Mouse (Mus musculus) testis, adult 2 months (tissue): ENCODE data around the gene Pth1r. TPM values are rescaled to one million over a fixed set of nuclear protein-coding genes. Genes with fewer than 3 reads are reported as not detected.

Source experiments
- H3K27ac ChIP-seq: fragments of 200-500 bp; 2 replicates; pipeline ENCODE4 v1.5.1; 2012; ENCODE audit warnings: low read depth, low read length; ENCODE audit not compliant: control insufficient read depth, insufficient read depth
- H3K27me3 ChIP-seq: fragments of 200-500 bp; 2 replicates; pipeline ENCODE4 v1.6.1; 2012; ENCODE audit warnings: mild to moderate bottlenecking, low read length, moderate library complexity; ENCODE audit not compliant: control insufficient read depth, insufficient read depth
- H3K36me3 ChIP-seq: fragments of 200-500 bp; 2 replicates; pipeline ENCODE4 v1.6.1; 2012; ENCODE audit warnings: mild to moderate bottlenecking, low read length; ENCODE audit not compliant: control insufficient read depth, insufficient read depth
- H3K4me1 ChIP-seq: fragments of 200-500 bp; 2 replicates; pipeline ENCODE4 v1.6.1; 2012; ENCODE audit warnings: low read length; ENCODE audit not compliant: control insufficient read depth, insufficient read depth
- H3K4me3 ChIP-seq: fragments of 200-500 bp; 2 replicates; pipeline ENCODE4 v1.5.1; 2012; ENCODE audit warnings: low read depth, mild to moderate bottlenecking, low read length, moderate library complexity, mixed read lengths; ENCODE audit not compliant: control insufficient read depth
- CTCF ChIP-seq: fragments of 200-500 bp; IDR thresholded peaks from 2 replicates; pipeline ENCODE4 v1.5.1; 2012; ENCODE audit warnings: low read depth, mild to moderate bottlenecking, inconsistent platforms, low read length, moderate library complexity; ENCODE audit not compliant: control insufficient read depth, insufficient read depth, insufficient replicate concordance
- POLR2A ChIP-seq: fragments of 200-500 bp; IDR thresholded peaks from 2 replicates; pipeline ENCODE4 v1.6.1; 2012; ENCODE audit warnings: low read depth, mild to moderate bottlenecking, inconsistent platforms, low read length, moderate library complexity; ENCODE audit not compliant: control insufficient read depth
- polyA plus RNA-seq: library from polyadenylated mRNA; depleted of rRNA; stranded (reverse); fragments of >200 nt; gene quantifications from 2 replicates; pipeline ENCODE4 v1.2.3, GENCODE M21; 2012

Pth1r gene
- polyA plus RNA-seq, 1 experiment, result 2.9 TPM

- H3K36me3 ChIP-seq, result no peaks in the 10 kb centered on the region
- no peak overlapping the region for H3K4me3 ChIP-seq
- TF ChIP-seq CTCF (no peak), POLR2A (no peak)
- peaks cover 3% of the 10 kb centered on the region for H3K4me1 ChIP-seq
- H3K27ac ChIP-seq, result no peak overlapping the region
- H3K27me3 ChIP-seq, result peaks cover 5% of the 10 kb centered on the region; the same call in 1 of the 2 replicates
These were observed 707 bp downstream of the Pth1r start for GRCm38 (mm10) chr9:110746238-110746637.

DNA sequence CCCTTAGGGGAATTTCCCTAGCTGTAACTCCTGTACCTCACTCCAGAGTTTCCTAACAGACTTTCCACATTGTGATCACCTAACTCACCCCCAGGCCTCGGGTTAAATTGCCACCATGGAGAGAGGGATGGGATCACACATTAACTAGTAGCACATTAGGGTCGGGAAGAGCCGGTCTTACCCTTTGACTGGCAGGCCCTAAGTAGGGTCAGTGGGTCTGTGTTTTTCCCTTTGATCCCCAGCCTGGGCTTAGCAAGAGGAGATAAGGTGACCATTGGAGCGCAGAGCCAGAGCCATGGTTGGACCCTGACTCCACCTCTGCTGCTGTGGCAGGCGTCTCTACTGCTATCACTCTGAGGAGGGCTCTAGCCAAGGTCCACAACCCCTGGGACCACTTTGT is 1.2 kb downstream of the Pth1r start:
- Histone ChIP-seq H3K4me3 (no peak overlapping the region), H3K36me3 (no peaks in the 10 kb centered on the region), H3K4me1 (peaks cover 3% of the 10 kb centered on the region), H3K27me3 (peaks cover 5% of the 10 kb centered on the region; the same call in 1 of the 2 replicates), H3K27ac (no peak overlapping the region)
- TF ChIP-seq POLR2A (no peak), CTCF (no peak)

DNA sequence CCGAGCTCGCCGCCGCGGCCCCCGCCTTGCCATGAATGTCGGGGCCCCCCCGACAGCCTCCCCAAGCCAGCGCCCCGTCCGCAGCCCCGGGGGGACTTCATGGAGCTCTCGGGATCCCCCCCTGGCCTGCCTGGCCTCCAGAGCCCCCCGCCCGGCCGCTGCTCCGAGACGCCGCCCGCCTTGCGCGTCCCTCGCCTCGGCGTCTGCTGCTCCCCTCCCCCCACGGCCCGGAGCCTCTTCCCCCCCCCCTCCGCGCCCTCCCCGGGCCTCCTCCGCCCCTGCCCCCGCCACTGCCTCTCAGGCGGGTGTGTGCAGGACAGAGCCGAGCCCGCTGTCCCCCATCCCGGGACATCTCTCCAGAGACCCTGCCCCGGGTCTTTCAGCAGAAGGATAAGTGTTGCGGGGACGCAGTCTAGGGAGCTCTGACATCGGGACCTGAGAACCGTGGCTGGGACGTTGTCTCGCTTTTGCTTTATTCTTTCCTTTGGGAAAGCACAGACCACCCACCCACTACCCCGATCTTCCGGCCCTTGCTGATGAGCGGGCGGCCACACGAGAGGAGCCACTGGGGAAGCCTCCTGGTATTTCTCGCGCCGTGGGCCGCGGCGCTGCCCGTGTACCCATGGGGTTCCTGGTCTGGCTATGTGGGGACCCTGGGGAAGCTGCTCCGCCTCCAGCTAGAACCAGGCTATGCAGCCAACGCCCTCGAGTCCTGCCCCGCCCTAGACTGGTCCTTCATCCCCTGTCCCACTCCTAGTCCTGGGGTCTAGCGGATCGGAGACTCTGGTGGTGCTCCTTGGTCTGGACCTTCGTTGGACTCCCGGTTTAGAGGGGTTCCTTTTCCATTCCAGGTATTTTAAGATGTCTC is 3.3 kb downstream of the Pth1r start:
- no peaks in the 10 kb centered on the region for H3K36me3 ChIP-seq
- TF ChIP-seq POLR2A (no peak), CTCF (no peak)
- H3K4me1 ChIP-seq, result peaks cover 3% of the 10 kb centered on the region
- H3K4me3 ChIP-seq, result peak overlapping the region; percentile 59
- H3K27ac ChIP-seq, result no peak overlapping the region
- H3K27me3 ChIP-seq, result peaks cover 5% of the 10 kb centered on the region; the same call in 1 of the 2 replicates

DNA sequence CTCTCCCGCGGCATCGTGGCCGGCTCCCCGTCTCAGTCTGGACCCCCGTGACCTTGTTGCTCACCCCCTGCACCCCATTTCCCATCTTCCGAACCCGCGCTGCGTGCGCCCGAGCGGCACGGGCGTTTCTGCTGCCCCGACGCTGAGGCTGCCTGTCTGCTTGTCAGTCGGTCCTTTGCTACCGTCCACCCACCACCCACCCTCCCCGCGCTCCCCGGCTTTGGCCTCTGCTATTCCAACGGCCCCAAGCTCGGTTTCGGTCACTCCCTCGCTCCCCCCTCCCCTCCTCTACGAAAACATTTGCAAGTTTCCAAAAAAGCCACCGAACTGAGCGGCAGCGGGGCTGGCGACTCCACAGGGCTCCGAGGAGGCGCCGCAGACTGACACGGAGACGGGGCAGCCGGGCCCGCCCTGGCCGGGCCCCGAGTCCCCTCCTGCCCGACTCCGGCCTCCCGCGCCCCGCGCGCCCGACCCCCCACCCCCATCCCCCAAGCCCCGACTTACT is 3.9 kb downstream of the Pth1r start:
- Histone ChIP-seq H3K36me3 (no peaks in the 10 kb centered on the region), H3K27ac (no peak overlapping the region), H3K27me3 (peaks cover 5% of the 10 kb centered on the region; the same call in 1 of the 2 replicates), H3K4me3 (peak overlapping the region; percentile 75), H3K4me1 (peaks cover 3% of the 10 kb centered on the region)
- TF ChIP-seq CTCF, result no peak
- TF ChIP-seq POLR2A, result no peak

- Histone ChIP-seq H3K36me3 (no peaks in the 10 kb centered on the region), H3K4me3 (peak overlapping the region; percentile 75), H3K4me1 (peaks cover 3% of the 10 kb centered on the region), H3K27ac (no peak overlapping the region), H3K27me3 (peaks cover 5% of the 10 kb centered on the region; the same call in 1 of the 2 replicates)
- no peak for TF ChIP-seq POLR2A
- TF ChIP-seq CTCF, result no peak
These were observed 4.5 kb downstream of the Pth1r start for GRCm38 (mm10) chr9:110742295-110742950.

DNA sequence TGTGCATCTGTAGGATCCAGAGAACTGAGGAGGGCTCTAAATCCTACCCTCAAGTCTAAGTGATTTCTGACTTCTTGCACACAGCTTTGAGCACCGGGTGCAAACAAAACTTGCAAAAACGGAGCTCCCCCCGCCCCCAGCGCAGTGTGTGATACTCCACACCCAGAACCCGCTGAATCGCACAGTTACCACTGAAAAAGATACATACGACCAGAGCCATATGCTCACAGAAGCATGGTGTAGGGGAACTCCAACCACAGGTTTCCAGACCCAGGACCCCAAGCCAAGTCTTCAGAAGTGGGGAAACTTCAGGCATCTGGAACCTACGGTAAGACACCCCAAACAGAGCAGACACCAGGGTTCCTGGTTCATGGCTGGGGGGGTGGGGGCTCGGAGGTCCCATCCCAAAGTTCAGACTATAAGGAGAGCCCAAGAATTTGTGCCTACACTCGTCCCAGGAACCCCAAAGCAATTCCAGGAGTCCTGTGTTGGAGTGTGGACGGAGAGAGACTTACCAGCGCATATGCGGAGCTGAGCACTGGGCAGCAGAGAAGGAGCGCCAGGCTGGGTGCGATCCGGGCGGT is 5.1 kb downstream of the Pth1r start, which contains the start of gene Myl3:
TSS of gene Myl3 (plus strand) at position 151 of the 584 bp plus-strand sequence.
- peaks cover 5% of the 10 kb centered on the region; the same call in 1 of the 2 replicates for H3K27me3 ChIP-seq
- H3K27ac ChIP-seq, result no peak within 1 kb of the TSS
- no peaks in the 10 kb centered on the region for H3K36me3 ChIP-seq
- peak within 1 kb of the TSS; percentile 75 for H3K4me3 ChIP-seq
- H3K4me1 ChIP-seq, result peaks cover 3% of the 10 kb centered on the region
- TF ChIP-seq CTCF (no peak), POLR2A (no peak)
